26 mouse cellular contexts compared by ENCODE assay signal in genomic region chr9:83596646-83597481, GRCm38 (mm10). TPM values are rescaled to one million over a fixed set of nuclear protein-coding genes. Genes with fewer than 3 reads are reported as not detected.
DNase-seq lines count a peak whose midpoint lies in the region; ATAC-seq and TF ChIP-seq lines count a peak whose summit lies in the region.
"Had no signal": no experiment of that assay in that cellular context is flagged by ENCODE, and none has a peak within 500 bp of the region (broad histone marks: within the 10 kb centered on the region; RNA-seq: fewer than 3 reads in every experiment).

No protein-coding gene starts in this region.

- 67% methylated on average over 13 of the region's 13 CpGs for WGBS in forebrain, embryonic 11.5 days
- 60% methylated on average over 13 of the region's 13 CpGs for WGBS in forebrain, embryonic 14.5 days
- 65% methylated on average over 13 of the region's 13 CpGs for WGBS in stomach, embryonic 16.5 days
- 79% methylated on average over 13 of the region's 13 CpGs for WGBS in hindbrain, postnatal 0 days

- no peak overlapping the region for H3K4me2 ChIP-seq in forebrain, embryonic 11.5 days (ENCODE audit: low read depth, low read length, severe bottlenecking)
- H3K4me2 ChIP-seq in forebrain, embryonic 14.5 days (ENCODE audit: low read length) = no peak overlapping the region
- no peak overlapping the region for H3K4me2 ChIP-seq in stomach, embryonic 16.5 days (ENCODE audit: low read depth, low read length)
- no peak overlapping the region for H3K4me2 ChIP-seq in hindbrain, postnatal 0 days (ENCODE audit: low read depth, low read length)
- H3K4me2 ChIP-seq: heart, embryonic 12.5 days; intestine, embryonic 15.5 days; liver, embryonic 15.5 days; lung, embryonic 14.5 days had no signal

- no peaks in the 10 kb centered on the region for H3K36me3 ChIP-seq in forebrain, embryonic 11.5 days (ENCODE audit: control insufficient read depth, insufficient read depth, low read length)
- H3K36me3 ChIP-seq in forebrain, embryonic 14.5 days (ENCODE audit: control insufficient read depth, insufficient read depth, low read length) = no peaks in the 10 kb centered on the region
- no peaks in the 10 kb centered on the region for H3K36me3 ChIP-seq in stomach, embryonic 16.5 days (ENCODE audit: control insufficient read depth, insufficient read depth, low read length)
- H3K36me3 ChIP-seq in hindbrain, postnatal 0 days (ENCODE audit: insufficient read depth, low read length) = no peaks in the 10 kb centered on the region
- H3K36me3 ChIP-seq: heart, embryonic 12.5 days; hindbrain, embryonic 10.5 days; intestine, embryonic 15.5 days; liver, embryonic 15.5 days had no signal

- H3K27me3 ChIP-seq in forebrain, embryonic 11.5 days (ENCODE audit: control insufficient read depth, insufficient read depth, low read length) = no peaks in the 10 kb centered on the region
- H3K27me3 ChIP-seq in forebrain, embryonic 14.5 days (replicated peaks; ENCODE audit: control insufficient read depth, insufficient read depth, low read length) = no peaks in the 10 kb centered on the region
- no peaks in the 10 kb centered on the region for H3K27me3 ChIP-seq in stomach, embryonic 16.5 days (ENCODE audit: control insufficient read depth, insufficient read depth, low read length)
- no peaks in the 10 kb centered on the region for H3K27me3 ChIP-seq in hindbrain, postnatal 0 days (ENCODE audit: insufficient read depth, low read length)
- H3K27me3 ChIP-seq: heart, embryonic 12.5 days; intestine, embryonic 15.5 days; liver, embryonic 15.5 days had no signal

- H3K4me3 ChIP-seq in forebrain, embryonic 11.5 days (ENCODE audit: low read depth, low read length) = no peak overlapping the region
- no peak overlapping the region for H3K4me3 ChIP-seq in forebrain, embryonic 14.5 days (ENCODE audit: low read depth, low read length)
- H3K4me3 ChIP-seq in left cerebral cortex, adult 2 months = no peak overlapping the region
- no peak overlapping the region for H3K4me3 ChIP-seq in cortical plate, adult 2 months (ENCODE audit: insufficient read depth, low read length)
- no peak overlapping the region for H3K4me3 ChIP-seq in stomach, embryonic 16.5 days (replicated peaks; ENCODE audit: low read length)
- no peak overlapping the region for H3K4me3 ChIP-seq in hindbrain, postnatal 0 days (ENCODE audit: low read length)
- H3K4me3 ChIP-seq: heart, embryonic 12.5 days; hindbrain, embryonic 10.5 days; intestine, embryonic 15.5 days; liver, embryonic 15.5 days had no signal

- H3K9me3 ChIP-seq in forebrain, embryonic 11.5 days (ENCODE audit: control insufficient read depth, low read length) = no peaks in the 10 kb centered on the region
- H3K9me3 ChIP-seq in forebrain, embryonic 14.5 days (replicated peaks; ENCODE audit: control insufficient read depth, low read length) = no peaks in the 10 kb centered on the region
- H3K9me3 ChIP-seq in stomach, embryonic 16.5 days (replicated peaks; ENCODE audit: control insufficient read depth, low read length) = no peaks in the 10 kb centered on the region
- H3K9me3 ChIP-seq in hindbrain, postnatal 0 days (ENCODE audit: low read length) = no peaks in the 10 kb centered on the region
- H3K9me3 ChIP-seq: heart, embryonic 12.5 days; hindbrain, embryonic 10.5 days; intestine, embryonic 15.5 days; liver, embryonic 15.5 days had no signal

- peak; percentile 33 for ATAC-seq in forebrain, embryonic 11.5 days (replicated peaks; ENCODE audit: low FRiP score)
- ATAC-seq in forebrain, embryonic 14.5 days = no peak
- ATAC-seq in stomach, embryonic 16.5 days (ENCODE audit: insufficient read depth, low FRiP score) = peak; percentile 50
- ATAC-seq in hindbrain, postnatal 0 days = no peak
- ATAC-seq: activated CD4-positive, CD25-positive, alpha-beta regulatory T cell, adult 4 months; hindbrain, embryonic 16.5 days; intestine, embryonic 15.5 days had no signal

- H3K9ac ChIP-seq in forebrain, embryonic 11.5 days (ENCODE audit: low read length) = no peak overlapping the region
- no peak overlapping the region for H3K9ac ChIP-seq in forebrain, embryonic 14.5 days (ENCODE audit: low read length)
- H3K9ac ChIP-seq in stomach, embryonic 16.5 days (ENCODE audit: low read length) = no peak overlapping the region
- H3K9ac ChIP-seq in hindbrain, postnatal 0 days (replicated peaks; ENCODE audit: low read length) = no peak overlapping the region
- H3K9ac ChIP-seq: forebrain, postnatal 0 days; heart, embryonic 12.5 days; intestine, embryonic 15.5 days; liver, embryonic 15.5 days; lung, embryonic 14.5 days had no signal

- DNase-seq in forebrain, embryonic 11.5 days (ENCODE audit: low spot score) = no peak
- DNase-seq in forebrain, embryonic 14.5 days (ENCODE audit: low spot score) = no peak
- no peak for DNase-seq in left cerebral cortex, adult 2 months (ENCODE audit: extremely low spot score in 1 of 2, low spot score in 2 of 2)
- no peak for DNase-seq in left cerebral cortex, postnatal 36 days (ENCODE audit: low spot score in 2 of 2)
- no peak for DNase-seq in hindbrain, postnatal 0 days (ENCODE audit: low spot score)
- DNase-seq: adrenal gland, adult 8-10 months; B cell, adult 2 months; cerebellum, adult 9-10 months; cerebellum, postnatal 36 days; forebrain, postnatal 0 days; kidney, adult 2 months; kidney, postnatal 36 days; liver; lung, embryonic 14.5 days; lung, postnatal 14 days; midbrain, embryonic 14.5 days; thymus, adult 2 months; thymus, postnatal 36 days had no signal

- TF ChIP-seq POLR2A in cortical plate, adult 2 months (IDR thresholded peaks at IDR 0.05; ENCODE audit: extremely low read depth, insufficient read depth, low read length) = no peak

- intact Hi-C loops in left cerebral cortex, adult 2 months (cut with DNase I) = loop anchor here (5.0 to 10.0 kb wide), 3 partner anchors 270 to 1972 kb away; partner anchors contain the start of gene Phip
- intact Hi-C loops in left cerebral cortex, postnatal 36 days (cut with DNase I) = loop anchor here (2.0 to 5.0 kb wide), 2 partner anchors 48 to 110 kb away; partner anchors contain the start of gene Sh3bgrl2

- no peaks in the 10 kb centered on the region; the same call in 1 of the 2 replicates for H3K4me1 ChIP-seq in forebrain, embryonic 11.5 days (replicated peaks; ENCODE audit: control insufficient read depth, insufficient read depth, low read length)
- peaks cover 11% of the 10 kb centered on the region for H3K4me1 ChIP-seq in forebrain, embryonic 14.5 days (ENCODE audit: control insufficient read depth, insufficient read depth, low read length)
- peaks cover 24% of the 10 kb centered on the region for H3K4me1 ChIP-seq in cortical plate, adult 2 months (ENCODE audit: control insufficient read depth, insufficient read depth, low read length)
- H3K4me1 ChIP-seq in stomach, embryonic 16.5 days (ENCODE audit: control insufficient read depth, insufficient read depth, low read length) = no peaks in the 10 kb centered on the region
- no peaks in the 10 kb centered on the region; the same call in 1 of the 2 replicates for H3K4me1 ChIP-seq in hindbrain, postnatal 0 days (ENCODE audit: insufficient read depth, low read length)
- H3K4me1 ChIP-seq: intestine, embryonic 15.5 days; liver, embryonic 15.5 days had no signal

- no peak for TF ChIP-seq CTCF in left cerebral cortex, adult 2 months (IDR thresholded peaks at IDR 0.05)
- TF ChIP-seq CTCF in cortical plate, adult 2 months (IDR thresholded peaks at IDR 0.05; ENCODE audit: extremely low read depth, insufficient read depth, low read length) = no peak
- TF ChIP-seq CTCF in hindbrain, postnatal 0 days (IDR thresholded peaks at IDR 0.05; ENCODE audit: low read depth) = no peak

- H3K27ac ChIP-seq in forebrain, embryonic 11.5 days (ENCODE audit: low read depth, low read length) = no peak overlapping the region
- H3K27ac ChIP-seq in forebrain, embryonic 14.5 days (ENCODE audit: low read depth, low read length) = no peak overlapping the region
- H3K27ac ChIP-seq in left cerebral cortex, adult 2 months = peak overlapping the region; percentile 81
- H3K27ac ChIP-seq in cortical plate, adult 2 months (ENCODE audit: insufficient read depth, low read length) = peak overlapping the region; percentile 74
- peak overlapping the region; percentile 44; the same call in 1 of the 2 replicates for H3K27ac ChIP-seq in stomach, embryonic 16.5 days (ENCODE audit: low read length)
- H3K27ac ChIP-seq in hindbrain, postnatal 0 days = no peak overlapping the region
- H3K27ac ChIP-seq: hindbrain, embryonic 10.5 days; intestine, embryonic 15.5 days; liver, embryonic 15.5 days had no signal

RNA-seq across cellular contexts. Expression of gene Sh3bgrl2, which starts 48.7 kb away (rescaled TPM):
- polyA plus RNA-seq in forebrain, embryonic 11.5 days (2014; fragmentation: Nextera tagmentation; extraction: Ambion mirVana) = 13.2 TPM in 2 replicates
- polyA plus RNA-seq in forebrain, embryonic 14.5 days (2014; fragmentation: Nextera tagmentation; extraction: Ambion mirVana) = 26.3 and 26.4 TPM in 2 replicates
- 10 to 100 TPM; 30.7 to 36.1 TPM for total RNA-seq in left cerebral cortex, adult 2 months (2021)
- 10 to 100 TPM; 35.2 to 35.5 TPM for total RNA-seq in left cerebral cortex, postnatal 36 days (2021)
- 13.8 and 14.3 TPM in 2 replicates for polyA plus RNA-seq in cortical plate, adult 2 months (2012; rRNA removed)
- polyA plus RNA-seq in stomach, embryonic 16.5 days (2015; fragmentation: Nextera tagmentation; extraction: Ambion mirVana) = 33.2 and 49.8 TPM in 2 replicates
- 9.0 and 11.9 TPM in 2 replicates for total RNA-seq in hindbrain, postnatal 0 days (2014; rRNA removed)
- 7.1 and 10.0 TPM in 2 replicates for polyA plus RNA-seq in hindbrain, postnatal 0 days (2015; fragmentation: Nextera tagmentation; extraction: Ambion mirVana)

Comparison
In these comparisons a context has a peak if more than half of its experiments do, and no peak if none do; other contexts are left out.
1. ATAC-seq: peak in forebrain, embryonic 11.5 days (single experiment) and stomach, embryonic 16.5 days (single experiment); none in forebrain, embryonic 14.5 days (single experiment) and hindbrain, postnatal 0 days (single experiment).
2. H3K27ac ChIP-seq: peak in left cerebral cortex, adult 2 months (single experiment), cortical plate, adult 2 months (single experiment) and stomach, embryonic 16.5 days (single experiment); none in forebrain, embryonic 11.5 days (single experiment), forebrain, embryonic 14.5 days (single experiment) and hindbrain, postnatal 0 days (single experiment).